Mouse (Mus musculus): ENCODE results near the gene St7.

DNA sequence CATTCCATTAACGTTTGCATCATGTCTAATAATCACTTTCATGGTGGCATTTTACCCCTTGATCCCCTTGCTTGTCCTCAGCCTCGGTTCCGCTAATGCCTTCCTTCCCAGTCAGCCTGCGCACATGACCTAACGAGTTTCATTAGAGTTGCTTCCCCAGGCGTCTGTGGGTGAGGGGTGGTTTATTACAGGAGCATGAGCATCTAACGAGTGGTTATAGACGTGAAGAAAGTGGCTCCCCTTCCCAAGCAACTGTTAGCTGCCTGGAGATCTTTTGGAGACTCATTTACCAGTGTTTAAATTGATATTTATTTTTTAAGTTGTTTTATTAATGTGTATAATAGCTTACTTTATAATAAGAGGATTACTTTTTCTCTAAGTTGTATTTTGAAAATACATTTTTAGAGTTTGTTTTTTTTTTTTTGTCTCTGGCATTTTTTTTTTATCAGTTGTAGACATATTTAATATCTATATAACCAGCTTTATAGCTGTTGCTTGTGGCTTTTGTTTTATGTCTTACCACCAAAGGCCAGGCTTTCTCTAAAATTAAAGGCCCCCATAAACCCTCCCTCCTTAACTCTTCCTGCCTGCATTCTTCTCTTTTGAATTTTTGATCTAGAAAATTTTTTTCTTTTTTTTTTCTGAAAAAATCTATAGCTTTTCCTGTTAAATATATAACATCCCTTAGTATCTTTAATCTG, 78.1 kb downstream of the St7 start:
- TF ChIP-seq CTCF (conservative IDR thresholded peaks at IDR 0.05; ENCODE audit: low read length): no peak
- no peak for TF ChIP-seq NANOG (IDR thresholded peaks at IDR 0.05; ENCODE audit: borderline replicate concordance, low read length)
- no peak for TF ChIP-seq POU5F1 (IDR thresholded peaks at IDR 0.05; ENCODE audit: borderline replicate concordance, low read length)

Data from E14TG2a.4 (cell line).